ENCODE assay signal across 11 mouse cellular contexts in the genomic region with DNA sequence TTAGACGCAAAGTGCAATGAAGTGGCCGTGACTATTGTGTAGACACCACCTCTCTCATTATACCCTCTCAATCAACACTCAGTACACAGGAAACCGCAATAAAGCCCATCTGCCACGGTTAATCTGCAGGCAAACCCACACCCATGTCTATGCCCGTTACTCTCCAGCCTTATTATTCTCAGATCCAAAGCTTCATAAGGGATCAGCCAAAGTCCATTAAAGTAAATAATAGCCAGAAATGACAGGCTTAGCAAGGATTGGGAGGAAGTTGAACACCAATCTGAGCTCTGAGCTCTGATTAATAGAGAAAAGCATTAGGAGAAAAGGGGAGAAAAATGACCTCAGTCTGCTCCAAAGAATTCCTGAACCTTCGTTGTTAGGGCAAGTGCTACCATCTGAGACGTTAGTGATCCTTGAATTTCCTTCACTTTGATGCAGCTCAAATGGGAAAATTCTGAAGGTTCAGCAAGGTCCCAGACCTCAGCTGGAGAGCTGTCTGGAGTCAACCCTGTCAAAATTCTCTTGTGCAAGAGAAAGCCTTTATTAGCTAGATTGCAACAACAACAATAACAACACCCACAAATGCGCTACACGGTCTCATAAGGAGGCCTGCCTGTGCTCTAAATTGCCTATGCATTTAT.
DNase-seq lines count a peak whose midpoint lies in the region; ATAC-seq lines count a peak whose summit lies in the region.
"Had no signal": no experiment of that assay in that cellular context is flagged by ENCODE, and none has a peak within 500 bp of the region (broad histone marks: within the 10 kb centered on the region; RNA-seq: fewer than 3 reads in every experiment).

No protein-coding gene starts in this region.

- ATAC-seq in hindbrain, embryonic 13.5 days (ENCODE audit: low FRiP score): peak; percentile 90
- ATAC-seq in neural tube, embryonic 12.5 days (ENCODE audit: low FRiP score, low read depth): peak; percentile 87
- no peak for ATAC-seq in inflammation-experienced regulatory T-cells, adult 6 months
- ATAC-seq: intestine, embryonic 16.5 days had no signal

- WGBS in hindbrain, embryonic 13.5 days: 10% methylated on average over 9 of the region's 9 CpGs
- 14% methylated on average over 9 of the region's 9 CpGs for WGBS in neural tube, embryonic 12.5 days

- no peaks in the 10 kb centered on the region for H3K36me3 ChIP-seq in hindbrain, embryonic 13.5 days
- H3K36me3 ChIP-seq in neural tube, embryonic 12.5 days: no peaks in the 10 kb centered on the region

- peak; percentile 68 to 76 for DNase-seq in cerebellum, postnatal 10 days
- peak; percentile 47 for DNase-seq in embryo, embryonic 9.5 days (ENCODE audit: extremely low spot score)
- DNase-seq in liver: no peak
- no peak for DNase-seq in left cerebral cortex, postnatal 36 days (ENCODE audit: low spot score in 2 of 2)
- no peak for DNase-seq in frontal cortex, postnatal 25 days (ENCODE audit: low spot score in 2 of 2)
- DNase-seq: lung, postnatal 14 days; thymus, adult 18-20 months had no signal

- H3K27ac ChIP-seq in hindbrain, embryonic 13.5 days: peak overlapping the region; percentile 71
- 0 out of 2 replicates have a peak overlapping the region, but pooled peaks have one; percentile 5 for H3K27ac ChIP-seq in neural tube, embryonic 12.5 days

- no peak overlapping the region for H3K4me3 ChIP-seq in hindbrain, embryonic 13.5 days
- H3K4me3 ChIP-seq in neural tube, embryonic 12.5 days: no peak overlapping the region

- peaks cover 14% of the 10 kb centered on the region; the same call in 1 of the 2 replicates for H3K4me1 ChIP-seq in hindbrain, embryonic 13.5 days (replicated peaks)
- H3K4me1 ChIP-seq in neural tube, embryonic 12.5 days: peaks cover 4% of the 10 kb centered on the region; the same call in 1 of the 2 replicates

- intact Hi-C loops in left cerebral cortex, postnatal 36 days (cut with DNase I): no loop called here

- H3K9me3 ChIP-seq in hindbrain, embryonic 13.5 days: no peaks in the 10 kb centered on the region
- H3K9me3 ChIP-seq in neural tube, embryonic 12.5 days: no peaks in the 10 kb centered on the region

- H3K9ac ChIP-seq in hindbrain, embryonic 13.5 days: peak overlapping the region; percentile 29; the same call in 1 of the 2 replicates
- no peak overlapping the region for H3K9ac ChIP-seq in neural tube, embryonic 12.5 days

- peaks cover 38% of the 10 kb centered on the region for H3K27me3 ChIP-seq in hindbrain, embryonic 13.5 days
- H3K27me3 ChIP-seq in neural tube, embryonic 12.5 days (replicated peaks): peaks cover 3% of the 10 kb centered on the region; the same call in 1 of the 2 replicates

- no peak overlapping the region for H3K4me2 ChIP-seq in hindbrain, embryonic 13.5 days
- H3K4me2 ChIP-seq in neural tube, embryonic 12.5 days (replicated peaks): peak overlapping the region; percentile 13; the same call in 1 of the 2 replicates

Comparison
In these comparisons a context has a peak if more than half of its experiments do, and no peak if none do; other contexts are left out.
1. DNase-seq: peak in cerebellum, postnatal 10 days (2 of 2) and embryo, embryonic 9.5 days (single experiment); none in liver (single experiment), left cerebral cortex, postnatal 36 days (0 of 2) and frontal cortex, postnatal 25 days (0 of 2).